Mouse (Mus musculus) hindbrain, embryonic 11.5 days (tissue): ENCODE measurements around the gene Ptges. TPM values are rescaled to one million over a fixed set of nuclear protein-coding genes. Genes with fewer than 3 reads are reported as not detected.

Experiments
- ATAC-seq: fragments of 200-750 bp; cut with Nextera tagmentation; 2 replicates; pipeline ENCODE4 v1.8.0; 2017; ENCODE audit warnings: mild to moderate bottlenecking, moderate TSS enrichment, moderate library complexity; ENCODE audit not compliant: low FRiP score
- DNase-seq: peaks from one replicate; pipeline ENCODE4 v3.0.0-alpha.2; 2015; ENCODE audit warnings: low spot score
- H3K27ac ChIP-seq: fragments of 300-500 bp; sonication (generic); 2 replicates; pipeline ENCODE4 v1.5.1; 2014; ENCODE audit warnings: mild to moderate bottlenecking, low read depth, low read length
- H3K27me3 ChIP-seq: fragments of 300-500 bp; sonication (generic); 2 replicates; pipeline ENCODE4 v1.6.1; 2014; ENCODE audit warnings: mild to moderate bottlenecking, low read length, moderate library complexity, mixed read lengths; ENCODE audit not compliant: control insufficient read depth, insufficient read depth
- H3K36me3 ChIP-seq: fragments of 300-500 bp; sonication (generic); 2 replicates; pipeline ENCODE4 v1.6.1; 2014; ENCODE audit warnings: mild to moderate bottlenecking, low read length, moderate library complexity, mixed read lengths; ENCODE audit not compliant: control insufficient read depth, insufficient read depth
- H3K4me1 ChIP-seq: fragments of 300-500 bp; sonication (generic); replicated peaks from 2 replicates; pipeline ENCODE4 v1.6.1; 2014; ENCODE audit warnings: low read length, mixed read lengths; ENCODE audit not compliant: control insufficient read depth, insufficient read depth
- H3K4me2 ChIP-seq: fragments of 300-500 bp; sonication (generic); replicated peaks from 2 replicates; pipeline ENCODE4 v1.6.1; 2014; ENCODE audit warnings: mild to moderate bottlenecking, low read depth, low read length
- H3K4me3 ChIP-seq: fragments of 300-500 bp; sonication (generic); 2 replicates; pipeline ENCODE4 v1.5.1; 2014; ENCODE audit warnings: low read depth, low read length
- H3K9ac ChIP-seq: fragments of 300-500 bp; sonication (generic); 2 replicates; pipeline ENCODE4 v1.6.1; 2014; ENCODE audit warnings: low read depth, low read length
- H3K9me3 ChIP-seq: fragments of 300-500 bp; sonication (generic); 2 replicates; pipeline ENCODE4 v1.6.1; 2016; ENCODE audit warnings: low read length; ENCODE audit not compliant: control insufficient read depth
- WGBS: fragments of 180-500 bp; shearing (Covaris S2); extraction: QIAGEN DNeasy Blood & Tissue Kit; methylation state at CpG from one replicate; pipeline ENCODE4 v1.1.7; 2014; 5-methylcytosine and 5-hydroxymethylcytosine counted together
- polyA plus RNA-seq: library from polyadenylated mRNA; unstranded; fragments of >200 nt; fragmentation: Nextera tagmentation; extraction: Ambion mirVana; gene quantifications from 2 replicates; pipeline ENCODE4 v1.2.1, GENCODE M21; 2014

Gene Ptges
- polyA plus RNA-seq, 1 experiment from 2014 or later = 5.6 TPM

DNA sequence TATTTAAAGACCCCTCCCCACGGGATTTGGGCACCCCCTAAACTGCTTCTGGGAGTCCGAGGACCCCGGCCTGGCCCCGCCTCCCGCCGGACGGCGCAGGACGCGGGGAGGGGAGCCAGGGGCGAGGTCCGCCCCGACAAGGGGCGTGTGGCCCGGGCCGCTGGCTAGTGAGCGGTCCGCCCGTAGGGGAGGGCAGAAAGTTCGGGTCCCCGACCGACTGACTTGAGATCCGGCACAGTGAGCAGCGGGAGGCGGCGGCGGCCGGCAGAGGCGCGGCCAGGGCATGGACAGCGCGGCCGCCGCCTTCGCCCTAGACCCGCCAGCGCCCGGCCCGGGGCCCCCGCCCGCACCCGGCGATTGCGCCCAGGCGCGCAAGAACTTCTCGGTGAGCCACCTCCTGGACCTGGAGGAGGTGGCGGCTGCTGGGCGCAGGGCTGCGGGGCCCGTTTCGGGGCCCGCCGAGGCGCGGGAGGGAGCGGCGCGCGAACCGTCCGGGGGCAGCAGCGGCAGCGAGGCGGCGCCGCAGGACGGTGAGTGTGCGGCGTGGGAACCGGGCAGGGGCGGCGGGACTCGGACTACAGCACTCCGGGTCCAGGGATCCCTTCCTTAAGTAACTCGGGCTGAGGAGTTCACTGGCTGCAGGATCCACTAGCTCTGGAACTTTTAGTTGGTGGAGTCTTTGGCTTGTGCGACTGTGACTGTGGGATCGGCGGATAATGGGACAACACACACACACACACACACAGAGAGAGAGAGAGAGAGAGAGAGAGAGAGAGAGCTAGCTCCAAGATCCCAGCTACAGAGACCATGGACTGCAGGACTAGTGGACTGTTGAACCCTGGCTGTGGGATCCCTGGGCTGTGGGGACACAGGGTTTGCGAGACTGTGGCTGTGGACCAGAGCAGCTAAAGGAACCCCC lies 84.3 kb downstream of the Ptges start:
- Histone ChIP-seq H3K9ac (peak overlapping the region; percentile 65), H3K27me3 (peaks cover 21% of the 10 kb centered on the region), H3K9me3 (no peaks in the 10 kb centered on the region), H3K4me3 (peak overlapping the region; percentile 51), H3K4me1 (peaks cover 2% of the 10 kb centered on the region; the same call in 1 of the 2 replicates), H3K27ac (no peak overlapping the region), H3K36me3 (no peaks in the 10 kb centered on the region), H3K4me2 (peak overlapping the region; percentile 84)
- ATAC-seq = no peak
- WGBS = 2% methylated on average over 69 of the region's 80 CpGs
- peak; percentile 54 for DNase-seq

DNA sequence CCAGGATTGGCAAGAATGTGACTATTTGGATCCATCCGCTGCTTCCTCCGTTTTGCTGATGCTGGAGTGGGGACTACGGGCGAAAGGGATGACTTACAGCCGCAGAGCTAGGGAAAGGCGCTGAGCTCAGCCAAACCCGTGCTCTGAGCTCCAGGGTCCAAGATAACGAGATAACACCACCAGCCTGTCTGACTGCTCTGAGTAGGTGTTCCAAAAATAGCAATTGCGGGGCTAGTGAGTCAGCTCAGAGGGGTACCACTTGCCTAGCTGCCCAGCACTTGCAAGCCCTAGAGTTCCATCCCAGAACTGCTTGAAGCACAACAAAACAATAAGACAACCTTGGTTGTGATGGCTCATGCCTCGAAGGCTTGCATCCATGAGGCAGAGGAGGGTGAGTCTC lies 87.0 kb downstream of the Ptges start:
- Histone ChIP-seq H3K27me3 (peaks cover 21% of the 10 kb centered on the region), H3K36me3 (no peaks in the 10 kb centered on the region), H3K9ac (no peak overlapping the region), H3K27ac (no peak overlapping the region), H3K4me2 (no peak overlapping the region), H3K4me3 (no peak overlapping the region), H3K4me1 (peaks cover 2% of the 10 kb centered on the region; the same call in 1 of the 2 replicates), H3K9me3 (no peaks in the 10 kb centered on the region)
- DNase-seq (no peak), ATAC-seq (no peak)
- WGBS = 60% methylated on average over 10 of the region's 10 CpGs

Other genes with a start within 250 kb of the Ptges start
- gene 1700001O22Rik, start 126.2 kb downstream of the Ptges start, polyA plus RNA-seq = 2.7 and 4.0 TPM in 2 replicates
- 108 and 110 TPM in 2 replicates for gene Ntmt1, start 122.0 kb downstream of the Ptges start, polyA plus RNA-seq
- 26.0 and 28.5 TPM in 2 replicates for gene Asb6, start 99.5 kb downstream of the Ptges start, polyA plus RNA-seq
- gene Prrx2, start 94.9 kb downstream of the Ptges start, polyA plus RNA-seq = 36.7 and 39.7 TPM in 2 replicates
- 18.7 and 21.5 TPM in 2 replicates for gene Tor1b, start 23.1 kb upstream of the Ptges start, polyA plus RNA-seq
- gene Tor1a, start 38.1 kb upstream of the Ptges start, polyA plus RNA-seq = 73.7 and 83.5 TPM in 2 replicates
- 67.5 and 74.6 TPM in 2 replicates for gene BC005624, start 52.3 kb upstream of the Ptges start, polyA plus RNA-seq
- 14.6 and 14.8 TPM in 2 replicates for gene Usp20, start 52.4 kb upstream of the Ptges start, polyA plus RNA-seq
- 13.7 and 14.4 TPM in 2 replicates for gene Fnbp1, start 212.1 kb upstream of the Ptges start, polyA plus RNA-seq
- 25.9 and 35.8 TPM in 2 replicates for gene Gpr107, start 222.5 kb upstream of the Ptges start, polyA plus RNA-seq